Mouse (Mus musculus): ENCODE measurements around the gene Mink1.

Mink1 gene

GRCm38 (mm10) chr11:70653345-70654197, 90.9 kb downstream of the Mink1 start:
- DNase-seq (ENCODE audit: low spot score in 2 of 2) = no peak

GRCm38 (mm10) chr11:70654198-70654922, 91.7 kb downstream of the Mink1 start, which contains the start of gene Pfn1:
Gene Pfn1, minus strand, starts transcription at chr11:70654644.
- no peak for DNase-seq (ENCODE audit: low spot score in 2 of 2)

- DNase-seq (ENCODE audit: low spot score in 2 of 2) = peak in 1 of 2 experiments; percentile 62
Measured at GRCm38 (mm10) chr11:70654923-70655570, 92.4 kb downstream of the Mink1 start.

GRCm38 (mm10) chr11:70655571-70656455, 93.1 kb downstream of the Mink1 start:
- no peak for DNase-seq (ENCODE audit: low spot score in 2 of 2)

- no peak for DNase-seq (ENCODE audit: low spot score in 2 of 2)
Measured at GRCm38 (mm10) chr11:70656456-70656927, 93.8 kb downstream of the Mink1 start.

GRCm38 (mm10) chr11:70656964-70657363, 94.3 kb downstream of the Mink1 start, which contains the start of gene Eno3:
Gene Eno3, plus strand, starts transcription at chr11:70657202.
- DNase-seq (ENCODE audit: low spot score in 2 of 2) = no peak

DNA sequence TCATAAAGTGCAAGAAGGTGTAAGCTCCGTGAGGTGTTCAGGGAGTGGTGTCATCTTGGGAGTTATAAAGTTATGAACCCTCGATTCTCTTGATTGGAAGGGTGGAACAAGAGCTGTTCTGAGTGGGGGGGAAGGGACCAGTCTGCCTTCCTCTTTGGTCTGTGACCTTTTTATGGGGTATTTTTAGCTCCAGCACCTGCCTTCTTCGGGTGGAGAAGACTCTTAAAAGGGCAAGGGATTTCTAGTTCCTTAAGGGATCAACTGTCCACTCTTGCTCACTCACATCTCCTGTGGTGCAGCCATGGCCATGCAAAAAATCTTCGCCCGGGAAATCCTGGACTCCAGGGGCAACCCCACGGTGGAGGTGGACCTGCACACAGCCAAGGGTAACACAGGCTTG, 94.9 kb downstream of the Mink1 start:
- no peak for DNase-seq (ENCODE audit: low spot score in 2 of 2)

- no peak for DNase-seq (ENCODE audit: low spot score in 2 of 2)
Measured at GRCm38 (mm10) chr11:70657991-70658390, 95.3 kb downstream of the Mink1 start.

DNA sequence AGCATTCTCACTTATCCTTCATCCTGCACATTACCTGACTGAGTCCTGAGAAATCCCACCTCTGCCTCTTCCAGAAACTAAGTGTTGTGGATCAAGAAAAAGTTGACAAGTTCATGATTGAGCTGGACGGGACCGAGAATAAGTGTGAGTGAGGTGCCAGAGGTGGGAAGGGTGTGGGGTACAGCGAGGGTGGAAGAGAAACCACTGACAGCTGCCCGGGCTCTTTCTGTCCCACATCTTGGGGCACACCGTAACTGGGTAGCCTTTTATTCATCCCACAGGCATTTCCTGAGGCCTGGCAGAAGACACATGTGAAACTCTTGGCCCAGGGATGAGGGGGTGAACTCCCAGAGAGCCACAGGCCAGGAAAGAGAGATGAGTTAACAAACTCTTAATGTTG, 95.8 kb downstream of the Mink1 start:
- DNase-seq (ENCODE audit: low spot score in 2 of 2) = no peak

DNA sequence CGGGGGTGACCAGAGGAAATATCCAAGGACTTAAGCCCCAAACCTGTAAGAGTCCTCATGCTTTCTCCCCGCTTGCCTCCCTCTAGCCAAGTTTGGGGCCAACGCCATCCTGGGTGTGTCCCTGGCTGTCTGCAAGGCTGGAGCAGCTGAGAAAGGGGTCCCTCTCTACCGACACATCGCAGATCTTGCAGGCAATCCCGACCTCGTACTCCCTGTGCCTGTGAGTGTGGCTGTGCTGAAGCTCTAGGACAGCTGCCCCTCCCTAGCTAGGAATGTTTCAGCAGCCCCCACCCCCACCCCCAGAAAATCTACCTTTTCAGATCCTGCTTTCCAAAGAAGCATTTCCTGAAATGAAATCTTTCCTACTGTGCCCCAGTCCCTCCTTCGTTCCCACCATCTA, 96.3 kb downstream of the Mink1 start:
- DNase-seq (ENCODE audit: low spot score in 2 of 2) = no peak

- DNase-seq (ENCODE audit: low spot score in 2 of 2) = no peak
Measured at GRCm38 (mm10) chr11:70660571-70660970, 97.9 kb downstream of the Mink1 start.

DNA sequence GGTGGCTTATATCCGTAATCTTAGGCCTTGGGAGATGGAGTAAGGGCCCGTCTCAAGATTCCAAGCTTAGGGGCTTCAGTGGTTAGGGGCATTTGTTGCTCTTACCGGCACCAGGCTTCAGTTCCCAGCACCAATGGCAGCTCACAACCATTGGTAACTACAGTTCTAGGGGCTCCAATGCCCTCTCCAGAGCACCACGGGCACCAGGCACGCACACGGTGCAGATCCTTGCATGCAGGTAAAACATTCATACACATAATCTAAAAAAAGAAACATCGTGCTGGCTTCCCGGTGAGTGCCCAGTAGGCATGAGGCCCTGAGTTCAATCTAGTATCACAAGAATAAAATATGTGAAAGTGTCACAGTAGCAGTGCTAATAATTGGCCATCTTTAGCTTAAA, 100.4 kb downstream of the Mink1 start:
- DNase-seq (ENCODE audit: low spot score in 2 of 2) = no peak

GRCm38 (mm10) chr11:70663957-70664356, 101.3 kb downstream of the Mink1 start:
- no peak for DNase-seq (ENCODE audit: low spot score in 2 of 2)
